Mouse (Mus musculus): ENCODE data around the gene Cd81.

DNA sequence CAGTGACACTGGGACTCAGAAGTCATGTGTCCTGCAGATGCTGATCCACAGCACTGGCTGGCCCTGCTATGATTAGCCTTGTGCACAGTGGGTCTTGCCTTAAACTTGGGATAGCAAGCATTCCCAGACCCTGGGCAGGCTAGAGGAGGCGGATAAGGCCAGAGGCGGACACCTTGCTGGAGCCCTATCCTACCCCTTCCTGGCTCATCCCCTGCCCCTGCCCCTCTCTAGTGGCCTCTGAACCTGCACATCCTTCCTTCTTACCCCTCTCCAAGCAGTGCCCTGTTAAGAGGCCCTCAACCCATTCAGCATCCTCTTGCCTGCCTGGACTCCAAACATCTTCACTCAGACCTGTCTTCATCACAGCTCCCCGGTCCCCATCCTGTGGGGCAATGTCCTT is 12.0 kb upstream of the Cd81 start:
- TF ChIP-seq CTCF (IDR thresholded peaks at IDR 0.05; ENCODE audit: borderline replicate concordance, control insufficient read depth, extremely low read depth, insufficient read depth, low read length, poor library complexity) (no peak), POLR2A (IDR thresholded peaks at IDR 0.05; ENCODE audit: control insufficient read depth, extremely low read depth, insufficient read depth, low read length, poor library complexity) (no peak)
